Mouse (Mus musculus): ENCODE data around the gene Gadd45g.
A peak's percentile ranks its signal among the peaks of the same experiment; 100 is the strongest.

Gadd45g gene

DNA sequence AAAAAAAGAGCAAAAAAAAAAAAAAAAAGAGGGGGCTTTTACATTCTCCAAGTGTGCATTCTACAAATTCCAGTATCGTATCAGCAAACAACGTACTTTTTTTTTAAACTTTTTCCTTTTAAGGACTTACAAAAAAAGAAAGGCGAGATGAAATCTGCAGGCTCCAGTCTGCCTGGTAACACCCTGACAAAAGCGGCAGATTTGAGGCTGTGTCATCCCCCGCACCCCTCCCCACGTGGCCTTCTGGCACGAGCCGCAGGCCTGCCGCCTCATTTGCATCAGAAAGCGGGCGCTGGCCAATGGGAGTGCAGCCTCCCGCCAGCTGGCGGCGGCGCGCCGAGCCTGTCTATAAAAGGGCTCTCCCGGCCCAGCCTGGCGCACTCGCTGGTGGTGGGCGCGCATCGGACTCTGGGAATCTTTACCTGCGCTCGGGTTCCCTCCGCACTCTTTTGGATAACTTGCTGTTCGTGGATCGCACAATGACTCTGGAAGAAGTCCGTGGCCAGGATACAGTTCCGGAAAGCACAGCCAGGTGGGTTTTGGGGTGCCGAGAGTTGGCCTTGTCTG, at the start of gene Gadd45g:
Gadd45g (plus strand) TSS at position 378 of the 567 bp plus-strand sequence.
- peak; percentile 96 for DNase-seq

DNA sequence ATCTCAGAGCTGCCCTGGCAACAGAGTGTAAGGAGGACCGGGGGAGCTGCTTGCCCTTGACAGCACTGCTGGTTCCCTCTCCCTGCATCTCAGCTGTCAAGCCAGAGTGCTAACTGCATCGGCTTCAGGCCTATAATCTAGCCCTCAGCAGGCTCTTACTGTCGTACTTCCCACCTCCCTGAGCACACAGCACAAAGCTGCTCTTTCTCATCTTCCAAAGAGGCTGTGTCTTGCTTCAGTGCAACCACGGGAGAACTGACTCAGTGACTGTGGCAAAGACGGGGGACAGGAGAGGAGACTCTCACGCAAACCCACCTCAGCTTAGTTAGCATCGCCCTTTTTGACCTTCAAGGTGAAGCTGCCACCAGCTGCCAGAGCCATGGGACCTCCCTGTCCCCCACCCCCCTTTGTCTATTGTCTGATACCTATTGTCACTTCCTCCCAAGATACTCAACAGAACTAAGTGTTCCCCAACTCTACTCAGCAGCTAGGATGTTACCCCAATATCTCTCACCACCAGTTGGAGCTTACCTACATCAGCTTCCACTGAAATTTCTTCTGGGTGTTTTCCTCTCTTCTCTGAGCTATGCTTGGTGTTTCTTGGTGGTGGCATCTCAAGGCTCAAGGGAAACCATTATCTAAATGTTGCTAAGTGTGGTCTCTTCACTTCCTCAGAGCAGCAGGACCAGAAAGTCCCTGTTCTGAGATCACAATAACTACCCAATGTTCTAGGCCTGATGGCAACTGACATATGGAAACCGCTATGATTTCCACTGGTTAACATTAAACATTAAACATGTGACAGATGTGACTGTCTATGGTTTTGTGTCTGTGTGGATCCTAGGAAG, 48.4 kb upstream of the Gadd45g start:
- no peak for DNase-seq

DNA sequence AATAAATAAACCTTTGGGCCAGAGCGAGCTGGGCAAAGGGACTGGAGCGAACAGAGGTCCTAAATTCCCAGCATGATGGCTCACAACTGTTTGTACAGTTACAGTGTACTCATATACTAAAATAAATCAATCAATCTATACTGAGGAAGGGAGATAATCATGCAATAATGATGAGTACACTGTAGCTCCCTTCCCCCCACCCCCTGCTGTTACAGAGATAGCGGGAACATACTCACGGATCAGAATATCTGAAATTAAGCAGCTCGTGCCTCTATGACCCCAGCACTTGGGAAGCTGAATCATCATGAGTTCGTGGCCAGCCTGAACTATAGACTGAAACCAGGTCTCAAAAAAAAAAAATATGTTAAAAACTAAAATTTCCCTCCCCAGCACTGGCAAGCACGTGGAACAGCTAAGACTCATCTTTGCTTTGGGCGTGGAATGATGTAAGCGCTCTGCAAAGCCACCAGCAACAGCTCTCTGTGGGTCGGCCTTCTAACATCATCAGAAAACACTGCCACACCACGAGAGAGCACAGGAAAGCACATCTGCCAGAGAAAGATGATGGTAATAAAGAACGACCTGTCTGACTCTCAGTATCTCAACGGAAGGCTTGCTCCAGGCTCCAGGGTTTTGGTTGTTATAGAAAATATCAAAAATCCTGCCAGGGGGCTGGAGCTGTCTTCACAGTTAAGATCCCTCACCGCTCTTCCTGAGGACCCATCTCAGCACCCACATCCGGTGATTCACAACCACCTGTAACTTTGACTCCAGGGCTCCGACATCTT, 46.5 kb upstream of the Gadd45g start:
- DNase-seq, result no peak

DNA sequence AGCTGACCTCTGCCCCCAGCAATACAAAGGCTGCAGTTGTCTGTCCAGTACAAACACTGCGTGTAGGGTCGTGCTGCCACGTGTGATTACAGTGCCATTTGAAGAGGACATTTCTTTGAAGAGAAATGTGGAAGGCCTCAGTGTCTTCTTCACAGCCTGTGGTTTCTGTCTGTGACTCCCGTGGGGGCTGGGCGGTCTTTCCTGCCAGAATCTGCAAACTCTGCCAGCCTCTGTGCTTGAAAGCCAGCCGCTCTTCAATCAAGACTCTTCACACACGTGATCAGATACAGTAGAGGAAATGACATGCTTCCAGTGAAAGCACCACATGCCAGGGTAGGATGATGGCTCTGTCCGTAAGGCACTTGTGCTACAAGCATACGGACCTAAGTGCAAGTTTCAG, 45.6 kb upstream of the Gadd45g start:
- DNase-seq, result no peak

DNA sequence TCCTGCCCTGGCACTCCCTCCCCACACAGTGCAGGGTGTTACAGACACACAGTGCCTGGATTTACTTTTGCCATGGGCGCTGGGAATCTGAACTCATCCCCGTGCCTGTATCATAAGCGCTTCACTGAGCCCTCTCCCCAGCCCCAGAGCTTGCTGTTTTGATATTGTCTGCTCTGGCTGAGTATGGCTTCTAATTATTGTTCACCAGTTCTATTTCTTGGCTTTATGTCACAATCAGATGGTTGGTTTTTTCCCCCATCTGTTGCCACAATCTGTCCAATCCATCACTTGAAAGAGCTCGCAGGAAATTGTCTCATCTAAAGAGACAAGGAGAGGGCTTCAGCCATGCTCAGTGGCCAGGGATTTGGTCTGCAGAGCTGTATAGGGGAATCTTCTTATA, 40.8 kb upstream of the Gadd45g start:
- peak; percentile 97 for DNase-seq

GRCm38 (mm10) chr13:51806220-51806619, 40.3 kb upstream of the Gadd45g start:
- DNase-seq, result peak; percentile 81

- no peak for DNase-seq
Measured at GRCm38 (mm10) chr13:51808141-51808540, 38.3 kb upstream of the Gadd45g start.

- DNase-seq, result no peak
Measured at GRCm38 (mm10) chr13:51813621-51814615, 32.6 kb upstream of the Gadd45g start.

- DNase-seq, result no peak
Measured at GRCm38 (mm10) chr13:51814646-51815045, 31.8 kb upstream of the Gadd45g start.

GRCm38 (mm10) chr13:51815865-51816504, 30.5 kb upstream of the Gadd45g start:
- no peak for DNase-seq

GRCm38 (mm10) chr13:51816559-51817041, 29.9 kb upstream of the Gadd45g start:
- peak; percentile 83 for DNase-seq

DNA sequence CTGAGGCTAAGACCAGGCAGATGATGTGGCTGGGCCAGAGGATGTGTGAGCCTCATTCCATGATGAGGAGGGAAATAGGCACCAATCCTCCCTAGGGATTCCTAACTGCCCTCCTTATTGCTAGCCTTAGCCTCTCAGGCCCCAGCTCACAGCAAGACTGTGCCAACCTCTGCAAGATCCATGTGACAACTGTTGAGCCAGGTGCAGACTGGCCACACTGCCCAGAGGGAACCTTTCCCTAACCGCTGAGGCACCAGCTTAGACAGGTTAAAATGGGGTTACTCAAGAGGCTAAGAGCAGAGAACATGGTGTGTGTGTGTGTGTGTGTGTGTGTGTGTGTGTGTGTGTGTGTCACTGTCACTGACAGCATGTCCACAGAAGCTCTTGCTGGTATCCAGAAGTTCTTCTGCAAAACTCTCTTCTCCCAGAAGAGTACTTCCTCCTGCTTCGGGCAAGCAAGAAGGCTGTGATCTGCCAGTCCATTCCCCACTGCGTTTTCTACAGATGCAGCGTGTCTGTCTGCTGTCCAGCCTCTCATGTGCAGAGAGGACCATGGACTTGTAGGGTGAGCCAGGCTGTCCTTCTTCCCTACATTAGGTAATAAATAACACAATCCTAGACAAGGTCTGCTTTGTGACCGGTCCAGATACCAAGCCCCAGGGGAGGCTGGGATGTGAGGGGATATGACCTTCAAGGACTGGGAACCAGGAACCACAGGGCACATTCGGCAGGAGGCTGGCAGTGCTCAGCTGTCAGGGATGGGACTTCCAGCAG, 28.1 kb upstream of the Gadd45g start:
- DNase-seq, result no peak

GRCm38 (mm10) chr13:51818944-51819326, 27.5 kb upstream of the Gadd45g start:
- DNase-seq, result no peak

DNA sequence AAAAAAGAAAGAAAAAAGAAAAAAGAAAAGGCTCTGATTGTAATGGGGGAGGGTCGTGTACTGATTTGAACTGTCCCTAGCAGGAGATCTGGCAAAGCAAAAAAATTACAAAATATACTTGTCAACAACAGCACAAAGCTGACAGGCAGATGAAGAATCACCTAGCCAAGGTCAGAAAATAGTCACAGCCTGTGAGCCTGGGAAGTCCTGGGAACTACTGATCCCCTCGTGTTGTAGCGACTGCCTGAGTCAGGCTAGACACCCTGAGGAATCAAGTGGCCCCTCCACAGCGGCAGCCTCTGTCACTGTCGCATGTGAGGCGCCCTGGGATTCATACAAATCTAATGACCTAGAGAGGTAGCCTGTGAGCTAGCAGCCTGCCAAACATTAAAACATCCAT, 27.1 kb upstream of the Gadd45g start:
- no peak for DNase-seq

- no peak for DNase-seq
Measured at GRCm38 (mm10) chr13:51821988-51822387, 24.5 kb upstream of the Gadd45g start.

GRCm38 (mm10) chr13:51823822-51824495, 22.5 kb upstream of the Gadd45g start:
- no peak for DNase-seq

GRCm38 (mm10) chr13:51830744-51831450, 15.6 kb upstream of the Gadd45g start:
- peak; percentile 84 for DNase-seq

DNA sequence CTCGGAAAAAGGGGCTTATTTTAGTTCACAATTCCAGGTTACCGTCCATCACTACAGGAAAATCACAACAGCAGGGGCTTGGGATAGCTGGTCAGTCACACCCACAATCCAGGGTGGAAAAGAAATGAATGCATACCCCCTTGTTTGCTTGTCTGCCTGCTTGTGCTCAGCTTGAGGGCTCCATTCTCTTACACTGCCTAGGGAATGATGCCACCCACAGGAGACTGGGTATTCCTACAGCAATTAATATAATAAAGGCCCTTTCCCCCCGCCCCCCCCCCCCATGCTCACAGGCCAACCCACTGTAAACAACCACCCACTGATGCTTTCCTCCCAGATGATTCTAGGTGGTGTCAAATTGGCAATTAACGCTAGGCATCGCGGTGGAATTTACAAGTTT, 14.0 kb upstream of the Gadd45g start:
- DNase-seq, result no peak

DNA sequence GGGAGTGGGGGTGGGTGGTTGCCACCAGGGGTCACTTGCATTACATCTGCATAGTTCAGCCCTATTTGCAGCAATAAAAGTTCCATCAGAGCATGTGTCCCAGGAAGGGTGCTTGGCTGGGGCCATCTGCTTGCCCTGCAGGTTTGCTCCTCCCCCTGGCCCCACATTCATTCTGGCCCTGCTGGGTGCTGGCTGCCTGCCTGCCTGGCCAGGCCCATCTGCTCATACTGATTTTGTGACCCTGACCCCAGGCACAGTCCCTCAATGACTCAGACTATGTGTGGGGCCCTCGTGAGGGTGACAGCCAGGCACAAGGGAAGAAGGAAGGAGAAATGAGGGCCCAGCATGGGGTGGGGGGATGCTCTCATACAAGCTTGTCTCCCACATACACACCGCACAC, 12.9 kb upstream of the Gadd45g start:
- peak; percentile 94 for DNase-seq

GRCm38 (mm10) chr13:51834024-51834423, 12.5 kb upstream of the Gadd45g start:
- DNase-seq, result peak; percentile 70

Measured in cerebellum, adult 9-10 months (tissue).